ENCODE assay signal across 7 mouse cellular contexts in the genomic region with DNA sequence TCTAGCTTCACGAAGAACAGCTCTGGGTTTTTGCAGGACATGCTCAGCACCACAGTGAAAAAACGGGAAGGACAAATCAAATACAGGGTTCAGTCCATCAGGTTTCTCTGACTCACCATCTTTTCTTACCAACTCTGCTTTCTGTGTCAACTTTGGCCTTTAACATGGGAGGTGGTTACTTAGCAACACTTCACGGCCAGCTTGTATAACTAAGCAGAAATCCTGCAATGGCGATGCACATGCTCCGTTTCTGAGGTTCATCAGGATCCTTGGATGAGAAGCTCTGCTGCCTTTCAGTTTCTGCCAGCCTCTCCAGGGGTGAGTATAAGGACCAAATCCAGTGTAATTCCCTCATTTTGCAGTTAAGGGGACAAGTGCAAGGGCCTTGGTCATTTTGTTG. TPM values are rescaled to one million over a fixed set of nuclear protein-coding genes. Genes with fewer than 3 reads are reported as not detected.
DNase-seq lines count a peak whose midpoint lies in the region; ATAC-seq lines count a peak whose summit lies in the region.

Gene Cmbl, plus strand, starts transcription at position 206 of the 400 bp plus-strand sequence.

- ATAC-seq in liver, embryonic 15.5 days (ENCODE audit: insufficient read depth), result no peak
- ATAC-seq in liver, embryonic 12.5 days, result no peak
- no peak for ATAC-seq in heart, embryonic 16.5 days (replicated peaks; ENCODE audit: extremely low read depth, insufficient read depth, low FRiP score)
- no peak for ATAC-seq in neural tube, embryonic 15.5 days (ENCODE audit: low FRiP score)

- H3K4me3 ChIP-seq in liver, embryonic 15.5 days (replicated peaks), result no peak within 1 kb of the TSS
- H3K4me3 ChIP-seq in liver, embryonic 12.5 days, result no peak within 1 kb of the TSS
- no peak within 1 kb of the TSS for H3K4me3 ChIP-seq in heart, embryonic 16.5 days (ENCODE audit: low read length)
- H3K4me3 ChIP-seq in neural tube, embryonic 15.5 days (replicated peaks), result no peak within 1 kb of the TSS

- H3K4me1 ChIP-seq in liver, embryonic 15.5 days (replicated peaks), result peaks cover 32% of the 10 kb centered on the region
- peaks cover 37% of the 10 kb centered on the region for H3K4me1 ChIP-seq in liver, embryonic 12.5 days
- peaks cover 26% of the 10 kb centered on the region for H3K4me1 ChIP-seq in heart, embryonic 16.5 days (ENCODE audit: control insufficient read depth, insufficient read depth, low read length)
- H3K4me1 ChIP-seq in neural tube, embryonic 15.5 days, result 0 out of 2 replicates have a peak, but pooled peaks cover 5% of the 10 kb centered on the region

- no peaks in the 10 kb centered on the region for H3K27me3 ChIP-seq in liver, embryonic 15.5 days
- H3K27me3 ChIP-seq in liver, embryonic 12.5 days (replicated peaks), result no peaks in the 10 kb centered on the region
- no peaks in the 10 kb centered on the region for H3K27me3 ChIP-seq in heart, embryonic 16.5 days (ENCODE audit: control insufficient read depth, insufficient read depth, low read length)
- no peaks in the 10 kb centered on the region for H3K27me3 ChIP-seq in neural tube, embryonic 15.5 days (replicated peaks)

- H3K27ac ChIP-seq in liver, embryonic 15.5 days (replicated peaks), result no peak within 1 kb of the TSS
- no peak within 1 kb of the TSS for H3K27ac ChIP-seq in liver, embryonic 12.5 days
- no peak within 1 kb of the TSS for H3K27ac ChIP-seq in heart, embryonic 16.5 days (ENCODE audit: low read length)
- H3K27ac ChIP-seq in neural tube, embryonic 15.5 days (replicated peaks), result no peak within 1 kb of the TSS

- no peak within 1 kb of the TSS for H3K9ac ChIP-seq in liver, embryonic 15.5 days
- no peak within 1 kb of the TSS for H3K9ac ChIP-seq in liver, embryonic 12.5 days
- H3K9ac ChIP-seq in heart, embryonic 16.5 days (ENCODE audit: low read length), result no peak within 1 kb of the TSS
- no peak within 1 kb of the TSS for H3K9ac ChIP-seq in neural tube, embryonic 15.5 days (replicated peaks)

- intact Hi-C loops in left cerebral cortex, postnatal 14 days (cut with DNase I), result no loop called here

- H3K36me3 ChIP-seq in liver, embryonic 15.5 days (replicated peaks), result no peaks in the 10 kb centered on the region
- H3K36me3 ChIP-seq in liver, embryonic 12.5 days, result no peaks in the 10 kb centered on the region
- H3K36me3 ChIP-seq in heart, embryonic 16.5 days (ENCODE audit: control insufficient read depth, insufficient read depth), result no peaks in the 10 kb centered on the region
- no peaks in the 10 kb centered on the region for H3K36me3 ChIP-seq in neural tube, embryonic 15.5 days

- H3K9me3 ChIP-seq in liver, embryonic 15.5 days (replicated peaks), result no peaks in the 10 kb centered on the region
- H3K9me3 ChIP-seq in liver, embryonic 12.5 days (replicated peaks), result 0 out of 2 replicates have a peak, but pooled peaks cover 2% of the 10 kb centered on the region
- no peaks in the 10 kb centered on the region for H3K9me3 ChIP-seq in heart, embryonic 16.5 days (replicated peaks; ENCODE audit: control insufficient read depth, low read length)
- no peaks in the 10 kb centered on the region for H3K9me3 ChIP-seq in neural tube, embryonic 15.5 days (replicated peaks)

- peak; percentile 57 for DNase-seq in brain, adult 2 months (ENCODE audit: low read depth, low spot score)
- DNase-seq in left cerebral cortex, postnatal 14 days (ENCODE audit: low spot score in 2 of 2), result peak in 1 of 2 experiments; percentile 57
- no peak for DNase-seq in retina, postnatal 1 day

- 64% methylated on average over 5 of the region's 5 CpGs for WGBS in liver, embryonic 15.5 days (ENCODE audit: insufficient replicate concordance)
- WGBS in liver, embryonic 12.5 days (ENCODE audit: insufficient replicate concordance), result 69% methylated on average over 5 of the region's 5 CpGs
- WGBS in heart, embryonic 16.5 days, result 79% methylated on average over 5 of the region's 5 CpGs
- WGBS in neural tube, embryonic 15.5 days, result 68% methylated on average over 5 of the region's 5 CpGs

- H3K4me2 ChIP-seq in liver, embryonic 15.5 days, result no peak within 1 kb of the TSS; the same call in 1 of the 2 replicates
- no peak within 1 kb of the TSS for H3K4me2 ChIP-seq in liver, embryonic 12.5 days
- no peak within 1 kb of the TSS for H3K4me2 ChIP-seq in heart, embryonic 16.5 days (ENCODE audit: low read depth, low read length)
- no peak within 1 kb of the TSS for H3K4me2 ChIP-seq in neural tube, embryonic 15.5 days

RNA-seq across cellular contexts. Expression of gene Cmbl, which starts in this region (rescaled TPM):
- 11.0 and 13.3 TPM in 2 replicates for polyA plus RNA-seq in liver, embryonic 15.5 days (2015; fragmentation: Nextera tagmentation; extraction: Ambion mirVana)
- polyA plus RNA-seq in liver, embryonic 12.5 days (2016; fragmentation: Nextera tagmentation; extraction: Ambion mirVana), result 2.5 and 3.6 TPM in 2 replicates
- 10.9 and 12.2 TPM in 2 replicates for polyA plus RNA-seq in heart, embryonic 16.5 days (2015; fragmentation: Nextera tagmentation; extraction: Ambion mirVana)
- total RNA-seq in left cerebral cortex, postnatal 14 days (2021), result 10 to 100 TPM; 14.2 to 16.2 TPM
- 6.9 and 7.7 TPM in 2 replicates for polyA plus RNA-seq in neural tube, embryonic 15.5 days (2015; fragmentation: Nextera tagmentation; extraction: Ambion mirVana)
